Mouse (Mus musculus) lung, embryonic 14.5 days (tissue): ENCODE data around the gene Lypla2. TPM values are rescaled to one million over a fixed set of nuclear protein-coding genes. Genes with fewer than 3 reads are reported as not detected.

ENCODE experiments used
- ATAC-seq: fragments of 200-750 bp; cut with Nextera tagmentation; 2 replicates; pipeline ENCODE4 v1.8.0; 2017; ENCODE audit warnings: mild to moderate bottlenecking, moderate TSS enrichment, moderate library complexity; ENCODE audit not compliant: insufficient read depth
- DNase-seq: peaks from one replicate; pipeline ENCODE4 v3.0.0-alpha.2; 2015
- H3K27ac ChIP-seq: fragments of 300-500 bp; sonication (generic); 2 replicates; pipeline ENCODE4 v1.5.1; 2014; ENCODE audit warnings: low read depth, mild to moderate bottlenecking, moderate library complexity
- H3K27me3 ChIP-seq: fragments of 300-500 bp; sonication (generic); 2 replicates; pipeline ENCODE4 v1.6.1; 2014; ENCODE audit warnings: low read length, control low read depth; ENCODE audit not compliant: insufficient read depth
- H3K36me3 ChIP-seq: fragments of 300-500 bp; sonication (generic); 2 replicates; pipeline ENCODE4 v1.6.1; 2014; ENCODE audit warnings: control low read depth; ENCODE audit not compliant: insufficient read depth
- H3K4me1 ChIP-seq: fragments of 300-500 bp; sonication (generic); 2 replicates; pipeline ENCODE4 v1.6.1; 2014; ENCODE audit warnings: antibody characterized with exemption, control low read depth; ENCODE audit not compliant: insufficient read depth
- H3K4me2 ChIP-seq: fragments of 300-500 bp; sonication (generic); 2 replicates; pipeline ENCODE4 v1.6.1; 2014; ENCODE audit warnings: mild to moderate bottlenecking
- H3K4me3 ChIP-seq: fragments of 300-500 bp; sonication (generic); 2 replicates; pipeline ENCODE4 v1.5.1; 2014; ENCODE audit warnings: low read depth, low read length
- H3K9ac ChIP-seq: fragments of 300-500 bp; sonication (generic); 2 replicates; pipeline ENCODE4 v1.6.1; 2014
- H3K9me3 ChIP-seq: fragments of 300-500 bp; sonication (generic); 2 replicates; pipeline ENCODE4 v1.6.1; 2016; ENCODE audit warnings: low read depth, low read length, control low read depth
- CTCF ChIP-seq: IDR thresholded peaks from 2 replicates; pipeline ENCODE4 v1.5.1; 2016; ENCODE audit warnings: antibody characterized with exemption, low read depth
- WGBS: fragments of 180-500 bp; shearing (Covaris S2); extraction: QIAGEN DNeasy Blood & Tissue Kit; methylation state at CpG from one replicate; pipeline ENCODE4 v1.1.7; 2014; 5-methylcytosine and 5-hydroxymethylcytosine counted together
- polyA plus RNA-seq: library from polyadenylated mRNA; unstranded; fragments of >200 nt; fragmentation: Nextera tagmentation; extraction: Ambion mirVana; gene quantifications from 2 replicates; pipeline ENCODE4 v1.2.1, GENCODE M21; 2014

The Lypla2 gene
- polyA plus RNA-seq: 117 and 132 TPM in 2 replicates

DNA sequence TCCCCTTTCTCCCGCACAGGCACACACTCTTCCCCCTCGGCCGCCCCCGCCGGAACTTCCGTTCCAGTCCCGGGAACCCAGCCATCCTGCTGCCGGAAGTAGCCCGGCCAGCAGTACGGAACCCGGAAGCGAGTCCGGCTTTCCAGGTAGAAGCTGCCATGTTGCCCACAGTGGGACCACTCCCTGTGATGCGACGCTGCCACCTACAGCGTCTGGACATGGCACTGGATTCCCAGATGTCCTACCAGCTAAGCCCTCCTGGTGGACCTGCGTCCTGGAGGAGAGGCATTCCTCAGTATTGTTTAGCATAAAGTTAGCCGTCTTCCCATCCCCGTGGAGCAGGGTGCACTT is at the start of gene Lypla2:
Gene Lypla2, minus strand, starts transcription at position 71 of the 351 bp plus-strand sequence.
- no peak for TF ChIP-seq CTCF
- DNase-seq (peak; percentile 91), ATAC-seq (peak; percentile 79)
- peak within 1 kb of the TSS; percentile 85 for H3K9ac ChIP-seq
- no peaks in the 10 kb centered on the region for H3K4me1 ChIP-seq
- no peaks in the 10 kb centered on the region for H3K9me3 ChIP-seq
- peak within 1 kb of the TSS; percentile 86 for H3K4me2 ChIP-seq
- 1% methylated on average over 18 of the region's 19 CpGs for WGBS
- H3K4me3 ChIP-seq: peak within 1 kb of the TSS; percentile 89
- peak within 1 kb of the TSS; percentile 43; the same call in 1 of the 2 replicates for H3K27ac ChIP-seq
- no peaks in the 10 kb centered on the region for H3K27me3 ChIP-seq
- H3K36me3 ChIP-seq: peaks cover 60% of the 10 kb centered on the region

GRCm38 (mm10) chr4:136021549-136022047 is 49.2 kb upstream of the Lypla2 start, which contains the start of gene Eloa:
Gene Eloa, minus strand, starts transcription at chr4:136021763.
- peak within 1 kb of the TSS; percentile 96 for H3K9ac ChIP-seq
- no peaks in the 10 kb centered on the region for H3K9me3 ChIP-seq
- peak within 1 kb of the TSS; percentile 98 for H3K4me3 ChIP-seq
- WGBS: under 1% methylated on average over 39 of the region's 48 CpGs
- peak; percentile 100 for DNase-seq
- H3K36me3 ChIP-seq: no peaks in the 10 kb centered on the region
- H3K27me3 ChIP-seq: no peaks in the 10 kb centered on the region
- peak within 1 kb of the TSS; percentile 86 for H3K4me2 ChIP-seq
- ATAC-seq: peak; percentile 99
- peak within 1 kb of the TSS; percentile 76 for H3K27ac ChIP-seq
- TF ChIP-seq CTCF: no peak
- 0 out of 2 replicates have a peak, but pooled peaks cover 2% of the 10 kb centered on the region for H3K4me1 ChIP-seq

DNA sequence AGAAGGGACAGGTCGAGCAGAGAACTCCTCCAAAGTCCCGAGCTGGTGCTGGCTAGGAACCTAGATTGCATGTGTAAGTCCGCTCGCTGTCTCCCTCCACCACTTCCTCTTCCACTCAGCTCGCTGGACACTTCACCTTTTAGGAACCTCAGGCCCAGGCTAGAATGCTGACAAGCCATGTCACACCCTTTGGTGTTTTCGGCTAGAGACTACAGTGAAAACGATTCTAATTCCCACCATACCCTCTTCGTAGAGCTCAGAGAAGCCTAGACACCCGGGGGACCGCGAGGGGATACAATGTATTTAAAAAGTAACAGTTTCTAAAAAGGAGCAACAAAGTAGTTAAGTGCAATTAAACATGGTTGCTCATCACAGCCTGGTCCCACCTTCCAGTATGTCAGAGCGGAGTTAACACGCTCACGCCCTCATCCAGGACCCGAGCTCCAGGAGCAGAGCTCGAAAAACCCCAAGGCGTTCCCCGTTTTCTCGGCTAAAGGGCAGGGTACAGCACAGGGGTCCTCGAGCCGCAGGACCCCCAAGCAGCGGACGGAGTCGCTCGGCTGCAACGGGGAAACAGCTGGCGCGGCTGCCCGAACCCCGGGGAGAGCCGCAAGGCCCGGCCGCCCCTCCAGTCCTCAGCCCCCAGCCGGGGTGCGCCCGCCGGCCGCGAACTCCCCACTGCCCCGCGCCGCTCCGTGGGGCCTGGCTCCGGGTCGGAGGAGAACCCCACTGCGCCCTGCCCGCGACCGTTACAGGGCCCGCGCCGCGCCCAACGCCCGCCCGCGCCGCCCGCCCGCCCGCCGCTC is 48.5 kb upstream of the Lypla2 start:
- H3K4me3 ChIP-seq: peak overlapping the region; percentile 98
- H3K36me3 ChIP-seq: no peaks in the 10 kb centered on the region
- H3K4me1 ChIP-seq: 0 out of 2 replicates have a peak, but pooled peaks cover 2% of the 10 kb centered on the region
- peak; percentile 70 for ATAC-seq
- WGBS: under 1% methylated on average over 62 of the region's 62 CpGs
- peak overlapping the region; percentile 76 for H3K27ac ChIP-seq
- H3K9ac ChIP-seq: peak overlapping the region; percentile 96
- TF ChIP-seq CTCF: no peak
- H3K4me2 ChIP-seq: peak overlapping the region; percentile 86
- DNase-seq: peak; percentile 38
- H3K27me3 ChIP-seq: no peaks in the 10 kb centered on the region
- H3K9me3 ChIP-seq: no peaks in the 10 kb centered on the region

- no peak for TF ChIP-seq CTCF
- H3K27ac ChIP-seq: no peak overlapping the region
- ATAC-seq: no peak
- H3K36me3 ChIP-seq: peaks cover 32% of the 10 kb centered on the region
- no peaks in the 10 kb centered on the region for H3K9me3 ChIP-seq
- H3K9ac ChIP-seq: no peak overlapping the region
- H3K4me1 ChIP-seq: 0 out of 2 replicates have a peak, but pooled peaks cover 2% of the 10 kb centered on the region
- H3K27me3 ChIP-seq: no peaks in the 10 kb centered on the region
- DNase-seq: no peak
- no peak overlapping the region for H3K4me2 ChIP-seq
- no peak overlapping the region for H3K4me3 ChIP-seq
- WGBS: 69% methylated on average over 3 of the region's 3 CpGs
Observed at GRCm38 (mm10) chr4:136016059-136016602, 43.7 kb upstream of the Lypla2 start.

GRCm38 (mm10) chr4:136010586-136010985 is 38.2 kb upstream of the Lypla2 start:
- Histone ChIP-seq H3K4me1 (no peaks in the 10 kb centered on the region), H3K27ac (no peak overlapping the region), H3K4me3 (no peak overlapping the region), H3K36me3 (peaks cover 82% of the 10 kb centered on the region), H3K9ac (no peak overlapping the region), H3K27me3 (no peaks in the 10 kb centered on the region), H3K4me2 (no peak overlapping the region), H3K9me3 (no peaks in the 10 kb centered on the region)
- DNase-seq: no peak
- no peak for ATAC-seq
- no peak for TF ChIP-seq CTCF
- WGBS: 84% methylated on average over 4 of the region's 4 CpGs

DNA sequence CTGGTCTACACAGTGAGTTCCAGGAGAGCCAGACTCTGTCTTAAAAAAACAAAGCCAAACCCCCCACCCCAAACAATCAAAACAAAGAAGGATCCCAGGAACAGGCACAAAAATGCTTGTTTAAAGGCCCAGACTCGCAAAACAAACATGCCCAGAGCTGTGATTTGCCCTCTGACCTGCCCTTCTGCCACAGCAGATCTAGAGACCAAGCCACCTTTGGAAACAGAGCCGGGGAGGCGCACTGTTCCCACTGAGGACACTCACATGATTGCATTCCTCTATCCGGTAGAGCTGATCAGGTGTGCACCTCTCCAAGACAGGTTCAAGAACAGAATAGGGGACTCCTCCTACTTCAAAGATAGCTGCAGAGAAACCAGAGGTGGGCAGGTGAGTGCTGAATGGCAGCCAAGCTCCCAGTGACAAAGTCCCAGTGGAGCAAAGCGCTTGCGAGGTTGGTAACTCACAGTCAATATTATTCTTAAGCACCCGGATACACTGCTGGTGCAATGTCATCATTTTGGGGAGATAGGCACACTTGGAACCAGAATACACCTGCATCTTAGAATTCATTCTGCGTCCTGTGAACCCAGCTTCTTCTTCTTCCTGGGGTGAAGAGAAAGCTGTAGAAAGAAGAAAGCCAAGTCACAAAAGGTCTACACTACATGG is 36.5 kb upstream of the Lypla2 start:
- no peak for TF ChIP-seq CTCF
- Histone ChIP-seq H3K9me3 (no peaks in the 10 kb centered on the region), H3K27ac (no peak overlapping the region), H3K36me3 (peaks cover 91% of the 10 kb centered on the region), H3K27me3 (no peaks in the 10 kb centered on the region), H3K4me1 (no peaks in the 10 kb centered on the region), H3K4me3 (no peak overlapping the region), H3K4me2 (no peak overlapping the region), H3K9ac (no peak overlapping the region)
- 79% methylated on average over 8 of the region's 8 CpGs for WGBS
- ATAC-seq: no peak
- DNase-seq: no peak
